1 mouse cellular context compared by ENCODE assay signal in genomic region chr8:111055031-111055634, GRCm38 (mm10).
TF ChIP-seq lines count a peak whose summit lies in the region.

No protein-coding gene starts in this region.

TF ChIP-seq in myocyte, 11 proteins besides CTCF, POLR2A, EP300 and RAD21:
- no peak for TF ChIP-seq MYOG (IDR thresholded peaks at IDR 0.05; ENCODE audit: control insufficient read depth in 1 of 3, insufficient read depth in 1 of 3, insufficient read length in 2 of 3, low read depth in 2 of 3)
- no peak for TF ChIP-seq SRF (IDR thresholded peaks at IDR 0.05; ENCODE audit: control insufficient read depth, insufficient read length, low read depth)
- TF ChIP-seq TCF3 (IDR thresholded peaks at IDR 0.05; ENCODE audit: insufficient read length, low read depth), result no peak
- no peak for TF ChIP-seq POLR2AphosphoS2 (IDR thresholded peaks at IDR 0.05; ENCODE audit: insufficient read length, low read depth)
- no peak for TF ChIP-seq CEBPB (IDR thresholded peaks at IDR 0.05; ENCODE audit: insufficient read depth, poor library complexity, severe bottlenecking)
- TF ChIP-seq MYOD1 (IDR thresholded peaks at IDR 0.05; ENCODE audit: control insufficient read depth in 1 of 3, insufficient read length in 2 of 3, low read depth in 2 of 3), result no peak
- no peak for TF ChIP-seq USF1 (IDR thresholded peaks at IDR 0.05; ENCODE audit: low read depth)
- TF ChIP-seq TCF12 (IDR thresholded peaks at IDR 0.05; ENCODE audit: insufficient read depth, poor library complexity, severe bottlenecking), result no peak
- no peak for TF ChIP-seq MAX (IDR thresholded peaks at IDR 0.05; ENCODE audit: low read depth)
- TF ChIP-seq REST (IDR thresholded peaks at IDR 0.05; ENCODE audit: insufficient read depth, insufficient read length), result no peak
